Mouse (Mus musculus) midbrain, embryonic 13.5 days (tissue): Measurements from ENCODE around the gene Pgc. TPM values are rescaled to one million over a fixed set of nuclear protein-coding genes. Genes with fewer than 3 reads are reported as not detected.

Source experiments
- ATAC-seq: fragments of 200-750 bp; cut with Nextera tagmentation; 2 replicates; pipeline ENCODE4 v1.8.0; 2017; ENCODE audit warnings: mild to moderate bottlenecking, moderate TSS enrichment, moderate library complexity
- H3K27ac ChIP-seq: fragments of 300-500 bp; sonication (generic); 2 replicates; pipeline ENCODE4 v1.5.1; 2015; ENCODE audit warnings: inconsistent platforms, mild to moderate bottlenecking, moderate library complexity
- H3K27me3 ChIP-seq: fragments of 300-500 bp; sonication (generic); 2 replicates; pipeline ENCODE4 v1.6.1; 2015; ENCODE audit warnings: mild to moderate bottlenecking, inconsistent platforms
- H3K36me3 ChIP-seq: fragments of 300-500 bp; sonication (generic); 2 replicates; pipeline ENCODE4 v1.6.1; 2015; ENCODE audit warnings: mild to moderate bottlenecking, inconsistent platforms
- H3K4me1 ChIP-seq: fragments of 300-500 bp; sonication (generic); replicated peaks from 2 replicates; pipeline ENCODE4 v1.6.1; 2015; ENCODE audit warnings: inconsistent platforms
- H3K4me2 ChIP-seq: fragments of 300-500 bp; sonication (generic); replicated peaks from 2 replicates; pipeline ENCODE4 v1.6.1; 2015; ENCODE audit warnings: moderate library complexity, mild to moderate bottlenecking, inconsistent platforms
- H3K4me3 ChIP-seq: fragments of 300-500 bp; sonication (generic); replicated peaks from 2 replicates; pipeline ENCODE4 v1.5.1; 2015; ENCODE audit warnings: mild to moderate bottlenecking, inconsistent platforms
- H3K9ac ChIP-seq: fragments of 300-500 bp; sonication (generic); replicated peaks from 2 replicates; pipeline ENCODE4 v1.6.1; 2015; ENCODE audit warnings: mild to moderate bottlenecking, inconsistent platforms
- H3K9me3 ChIP-seq: fragments of 300-500 bp; sonication (generic); 2 replicates; pipeline ENCODE4 v1.6.1; 2016; ENCODE audit warnings: mild to moderate bottlenecking, inconsistent platforms
- WGBS: fragments of 180-500 bp; shearing (Covaris S2); methylation state at CpG from one replicate; pipeline ENCODE4 v1.1.7; 2015; 5-methylcytosine and 5-hydroxymethylcytosine counted together
- polyA plus RNA-seq: library from polyadenylated mRNA; unstranded; fragments of >200 nt; fragmentation: Nextera tagmentation; extraction: Ambion mirVana; gene quantifications from 2 replicates; pipeline ENCODE4 v1.2.1, GENCODE M21; 2015

Pgc gene
- polyA plus RNA-seq, 1 experiment from 2014 or later = not detected

- ATAC-seq = no peak
Observed at GRCm38 (mm10) chr17:47757056-47757610, 30.5 kb downstream of the Pgc start.

GRCm38 (mm10) chr17:47759702-47760410 is 33.2 kb downstream of the Pgc start:
- H3K27me3 ChIP-seq = no peaks in the 10 kb centered on the region
- H3K9me3 ChIP-seq = no peaks in the 10 kb centered on the region
- 73% methylated on average over 15 of the region's 15 CpGs for WGBS
- no peak for ATAC-seq
- H3K4me2 ChIP-seq = no peak overlapping the region
- no peaks in the 10 kb centered on the region for H3K36me3 ChIP-seq
- no peak overlapping the region for H3K9ac ChIP-seq
- H3K4me3 ChIP-seq = no peak overlapping the region
- no peak overlapping the region for H3K27ac ChIP-seq
- H3K4me1 ChIP-seq = peaks cover 11% of the 10 kb centered on the region

More at GRCm38 (mm10) chr17:47757056-47757610, 30.5 kb downstream of the Pgc start:
- H3K4me2 ChIP-seq = no peak overlapping the region
- WGBS = 87% methylated on average over 7 of the region's 7 CpGs
- H3K9ac ChIP-seq = no peak overlapping the region
- no peaks in the 10 kb centered on the region for H3K27me3 ChIP-seq
- no peak overlapping the region for H3K27ac ChIP-seq
- no peaks in the 10 kb centered on the region for H3K36me3 ChIP-seq
- H3K4me3 ChIP-seq = no peak overlapping the region
- H3K9me3 ChIP-seq = no peaks in the 10 kb centered on the region
- peaks cover under 1% of the 10 kb centered on the region; the same call in 1 of the 2 replicates for H3K4me1 ChIP-seq

GRCm38 (mm10) chr17:47762028-47762427 is 35.4 kb downstream of the Pgc start:
- Histone ChIP-seq H3K36me3 (no peaks in the 10 kb centered on the region), H3K9me3 (no peaks in the 10 kb centered on the region), H3K4me2 (no peak overlapping the region), H3K4me1 (peaks cover 11% of the 10 kb centered on the region), H3K4me3 (no peak overlapping the region), H3K27me3 (no peaks in the 10 kb centered on the region), H3K9ac (no peak overlapping the region), H3K27ac (no peak overlapping the region)
- no peak for ATAC-seq
- WGBS = 86% methylated on average over 7 of the region's 7 CpGs

- ATAC-seq = peak; percentile 87
- no peaks in the 10 kb centered on the region for H3K9me3 ChIP-seq
- WGBS = 71% methylated on average over 13 of the region's 13 CpGs
Observed at GRCm38 (mm10) chr17:47762518-47763340, 36.1 kb downstream of the Pgc start.

GRCm38 (mm10) chr17:47765986-47766385 is 39.3 kb downstream of the Pgc start:
- H3K9me3 ChIP-seq = no peaks in the 10 kb centered on the region
- H3K4me3 ChIP-seq = no peak overlapping the region
- H3K4me1 ChIP-seq = peaks cover 11% of the 10 kb centered on the region
- no peaks in the 10 kb centered on the region for H3K36me3 ChIP-seq
- no peak overlapping the region for H3K27ac ChIP-seq
- 82% methylated on average over 4 of the region's 4 CpGs for WGBS
- no peak overlapping the region for H3K4me2 ChIP-seq
- no peak overlapping the region for H3K9ac ChIP-seq
- no peak for ATAC-seq
- no peaks in the 10 kb centered on the region for H3K27me3 ChIP-seq

More at GRCm38 (mm10) chr17:47762518-47763340, 36.1 kb downstream of the Pgc start:
- peaks cover 11% of the 10 kb centered on the region for H3K4me1 ChIP-seq
- no peak overlapping the region for H3K4me2 ChIP-seq
- no peaks in the 10 kb centered on the region for H3K27me3 ChIP-seq
- H3K9ac ChIP-seq = no peak overlapping the region
- H3K4me3 ChIP-seq = no peak overlapping the region
- peak overlapping the region; percentile 32 for H3K27ac ChIP-seq
- H3K36me3 ChIP-seq = no peaks in the 10 kb centered on the region

GRCm38 (mm10) chr17:47766407-47767043 is 39.9 kb downstream of the Pgc start:
- H3K27me3 ChIP-seq = no peaks in the 10 kb centered on the region
- H3K27ac ChIP-seq = no peak overlapping the region
- H3K4me1 ChIP-seq = peaks cover 11% of the 10 kb centered on the region
- no peak overlapping the region for H3K4me3 ChIP-seq
- no peak overlapping the region for H3K9ac ChIP-seq
- H3K4me2 ChIP-seq = no peak overlapping the region
- H3K36me3 ChIP-seq = no peaks in the 10 kb centered on the region
- 89% methylated on average over 6 of the region's 6 CpGs for WGBS
- ATAC-seq = no peak
- no peaks in the 10 kb centered on the region for H3K9me3 ChIP-seq

- Histone ChIP-seq H3K9me3 (peaks cover 4% of the 10 kb centered on the region; the same call in 1 of the 2 replicates), H3K9ac (no peak overlapping the region), H3K27ac (no peak overlapping the region), H3K4me1 (peaks cover 11% of the 10 kb centered on the region), H3K4me2 (no peak overlapping the region), H3K36me3 (no peaks in the 10 kb centered on the region), H3K4me3 (no peak overlapping the region), H3K27me3 (no peaks in the 10 kb centered on the region)
- no peak for ATAC-seq
- WGBS = 74% methylated on average over 2 of the region's 2 CpGs
Observed at GRCm38 (mm10) chr17:47767081-47767455, 40.4 kb downstream of the Pgc start.

- Histone ChIP-seq H3K9me3 (peaks cover 8% of the 10 kb centered on the region; the same call in 1 of the 2 replicates), H3K27ac (no peak overlapping the region), H3K36me3 (no peaks in the 10 kb centered on the region), H3K4me1 (peaks cover 6% of the 10 kb centered on the region), H3K9ac (no peak overlapping the region), H3K4me2 (no peak overlapping the region), H3K4me3 (no peak overlapping the region), H3K27me3 (no peaks in the 10 kb centered on the region)
- ATAC-seq = no peak
- 60% methylated on average over 10 of the region's 17 CpGs for WGBS
Observed at GRCm38 (mm10) chr17:47767456-47768141, 41.0 kb downstream of the Pgc start.

- H3K9ac ChIP-seq = no peak overlapping the region
- 55% methylated on average over 12 of the region's 12 CpGs for WGBS
- no peak overlapping the region for H3K27ac ChIP-seq
- ATAC-seq = no peak
- no peaks in the 10 kb centered on the region for H3K27me3 ChIP-seq
- peaks cover 12% of the 10 kb centered on the region; the same call in 1 of the 2 replicates for H3K9me3 ChIP-seq
- no peaks in the 10 kb centered on the region for H3K4me1 ChIP-seq
- H3K4me2 ChIP-seq = no peak overlapping the region
- no peaks in the 10 kb centered on the region for H3K36me3 ChIP-seq
- H3K4me3 ChIP-seq = no peak overlapping the region
Observed at GRCm38 (mm10) chr17:47768707-47769276, 42.1 kb downstream of the Pgc start.

- Histone ChIP-seq H3K9ac (no peak overlapping the region), H3K4me1 (no peaks in the 10 kb centered on the region), H3K36me3 (no peaks in the 10 kb centered on the region), H3K9me3 (peaks cover 12% of the 10 kb centered on the region; the same call in 1 of the 2 replicates), H3K27me3 (no peaks in the 10 kb centered on the region), H3K4me3 (no peak overlapping the region), H3K4me2 (no peak overlapping the region), H3K27ac (no peak overlapping the region)
- WGBS = 82% methylated on average over 11 of the region's 11 CpGs
- no peak for ATAC-seq
Observed at GRCm38 (mm10) chr17:47769389-47770299, 43.0 kb downstream of the Pgc start.
